Mouse (Mus musculus) limb, embryonic 12.5 days (tissue): ENCODE data around the gene Lpo. TPM values are rescaled to one million over a fixed set of nuclear protein-coding genes. Genes with fewer than 3 reads are reported as not detected.

Experiments
- ATAC-seq: fragments of 200-750 bp; cut with Nextera tagmentation; 2 replicates; pipeline ENCODE4 v1.8.0; 2017; ENCODE audit warnings: low read depth, moderate TSS enrichment; ENCODE audit not compliant: insufficient number of reproducible peaks, insufficient read depth, low FRiP score, low TSS enrichment
- H3K27ac ChIP-seq: fragments of 300-500 bp; sonication (generic); 2 replicates; pipeline ENCODE4 v1.5.1; 2016; ENCODE audit warnings: mild to moderate bottlenecking, moderate library complexity
- H3K27me3 ChIP-seq: fragments of 300-500 bp; sonication (generic); 2 replicates; pipeline ENCODE4 v1.6.1; 2016; ENCODE audit warnings: mild to moderate bottlenecking, moderate library complexity
- H3K36me3 ChIP-seq: fragments of 300-500 bp; sonication (generic); 2 replicates; pipeline ENCODE4 v1.6.1; 2016; ENCODE audit warnings: mild to moderate bottlenecking, moderate library complexity
- H3K4me1 ChIP-seq: fragments of 300-500 bp; sonication (generic); replicated peaks from 2 replicates; pipeline ENCODE4 v1.6.1; 2016
- H3K4me2 ChIP-seq: fragments of 300-500 bp; sonication (generic); 2 replicates; pipeline ENCODE4 v1.6.1; 2016; ENCODE audit warnings: mild to moderate bottlenecking, moderate library complexity
- H3K4me3 ChIP-seq: fragments of 300-500 bp; sonication (generic); replicated peaks from 2 replicates; pipeline ENCODE4 v1.5.1; 2016; ENCODE audit warnings: mild to moderate bottlenecking
- H3K9ac ChIP-seq: fragments of 300-500 bp; sonication (generic); replicated peaks from 2 replicates; pipeline ENCODE4 v1.6.1; 2016; ENCODE audit warnings: mild to moderate bottlenecking, moderate library complexity
- H3K9me3 ChIP-seq: fragments of 300-500 bp; sonication (generic); 2 replicates; pipeline ENCODE4 v1.6.1; 2016; ENCODE audit warnings: mild to moderate bottlenecking, moderate library complexity
- WGBS: fragments of 180-500 bp; shearing (Covaris S2); methylation state at CpG from one replicate; pipeline ENCODE4 v1.1.7; 2016; 5-methylcytosine and 5-hydroxymethylcytosine counted together
- polyA plus RNA-seq: library from polyadenylated mRNA; unstranded; fragments of >200 nt; fragmentation: Nextera tagmentation; extraction: Ambion mirVana; gene quantifications from 2 replicates; pipeline ENCODE4 v1.2.1, GENCODE M21; 2016

Lpo gene
- polyA plus RNA-seq, 1 experiment from 2014 or later, result 0.09 TPM

GRCm38 (mm10) chr11:87847884-87848283 lies 19.8 kb upstream of the Lpo start:
- no peaks in the 10 kb centered on the region for H3K9me3 ChIP-seq
- H3K36me3 ChIP-seq, result no peaks in the 10 kb centered on the region
- no peak overlapping the region for H3K27ac ChIP-seq
- H3K27me3 ChIP-seq, result no peaks in the 10 kb centered on the region
- no peak overlapping the region for H3K4me2 ChIP-seq
- WGBS, result 72% methylated on average over 6 of the region's 6 CpGs
- no peak for ATAC-seq
- no peak overlapping the region for H3K4me3 ChIP-seq
- no peak overlapping the region for H3K9ac ChIP-seq
- H3K4me1 ChIP-seq, result peaks cover 4% of the 10 kb centered on the region; the same call in 1 of the 2 replicates

- WGBS, result 84% methylated on average over 12 of the region's 12 CpGs
- H3K9ac ChIP-seq, result no peak overlapping the region
- no peak overlapping the region for H3K4me3 ChIP-seq
- no peak overlapping the region for H3K4me2 ChIP-seq
- no peaks in the 10 kb centered on the region for H3K4me1 ChIP-seq
- no peaks in the 10 kb centered on the region for H3K36me3 ChIP-seq
- H3K27ac ChIP-seq, result no peak overlapping the region
- no peak for ATAC-seq
- H3K9me3 ChIP-seq, result no peaks in the 10 kb centered on the region
- H3K27me3 ChIP-seq, result no peaks in the 10 kb centered on the region
These were observed 19.0 kb upstream of the Lpo start for GRCm38 (mm10) chr11:87846968-87847600.

DNA sequence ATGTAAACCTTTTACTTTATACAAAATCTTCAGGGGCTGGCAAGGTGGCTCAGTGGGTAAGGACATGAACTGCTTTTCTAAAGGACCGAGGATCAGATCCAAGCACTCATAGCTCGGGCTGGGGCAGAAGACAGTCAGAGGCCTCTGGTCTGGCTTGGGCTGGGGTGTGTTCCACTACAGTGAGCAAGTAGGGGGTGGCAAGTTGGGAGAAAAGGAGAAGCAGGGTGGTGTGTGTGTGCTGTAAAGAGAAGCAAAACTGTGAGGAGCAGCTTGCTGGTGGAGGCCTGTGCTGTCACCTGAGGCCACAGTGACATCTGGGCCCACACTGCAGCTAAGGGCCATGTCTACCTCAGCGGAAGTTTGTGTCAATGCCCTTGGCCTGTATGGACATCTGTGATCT lies 13.3 kb upstream of the Lpo start:
- H3K4me2 ChIP-seq, result no peak overlapping the region
- H3K27me3 ChIP-seq, result 0 out of 2 replicates have a peak, but pooled peaks cover 2% of the 10 kb centered on the region
- H3K4me1 ChIP-seq, result no peaks in the 10 kb centered on the region
- no peak overlapping the region for H3K27ac ChIP-seq
- no peak overlapping the region for H3K9ac ChIP-seq
- no peaks in the 10 kb centered on the region for H3K36me3 ChIP-seq
- 81% methylated on average over 3 of the region's 3 CpGs for WGBS
- no peaks in the 10 kb centered on the region for H3K9me3 ChIP-seq
- no peak overlapping the region for H3K4me3 ChIP-seq
- no peak for ATAC-seq

DNA sequence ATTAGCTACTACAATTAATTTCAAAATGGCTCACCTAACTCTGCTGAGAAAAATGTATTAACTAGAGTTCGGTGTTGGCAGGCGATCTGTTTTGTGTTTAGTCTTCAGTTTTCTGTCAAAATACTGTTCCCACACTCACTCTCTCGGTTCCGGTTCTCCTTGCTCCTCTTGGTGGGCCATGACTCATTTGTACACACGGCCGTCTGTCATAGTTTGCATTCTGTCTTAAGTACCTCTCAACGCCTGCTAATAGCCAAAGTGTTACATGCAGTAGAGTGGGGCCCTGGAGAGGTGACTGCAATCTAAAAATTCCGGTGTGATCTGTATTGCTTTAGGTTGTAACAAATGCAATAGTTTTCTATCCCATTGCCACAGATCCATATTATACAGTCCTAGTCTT lies 12.6 kb upstream of the Lpo start:
- 0 out of 2 replicates have a peak, but pooled peaks cover 2% of the 10 kb centered on the region for H3K27me3 ChIP-seq
- H3K36me3 ChIP-seq, result no peaks in the 10 kb centered on the region
- no peak overlapping the region for H3K4me2 ChIP-seq
- no peak overlapping the region for H3K4me3 ChIP-seq
- no peaks in the 10 kb centered on the region for H3K9me3 ChIP-seq
- no peak overlapping the region for H3K27ac ChIP-seq
- no peak for ATAC-seq
- no peak overlapping the region for H3K9ac ChIP-seq
- 81% methylated on average over 8 of the region's 8 CpGs for WGBS
- H3K4me1 ChIP-seq, result no peaks in the 10 kb centered on the region

DNA sequence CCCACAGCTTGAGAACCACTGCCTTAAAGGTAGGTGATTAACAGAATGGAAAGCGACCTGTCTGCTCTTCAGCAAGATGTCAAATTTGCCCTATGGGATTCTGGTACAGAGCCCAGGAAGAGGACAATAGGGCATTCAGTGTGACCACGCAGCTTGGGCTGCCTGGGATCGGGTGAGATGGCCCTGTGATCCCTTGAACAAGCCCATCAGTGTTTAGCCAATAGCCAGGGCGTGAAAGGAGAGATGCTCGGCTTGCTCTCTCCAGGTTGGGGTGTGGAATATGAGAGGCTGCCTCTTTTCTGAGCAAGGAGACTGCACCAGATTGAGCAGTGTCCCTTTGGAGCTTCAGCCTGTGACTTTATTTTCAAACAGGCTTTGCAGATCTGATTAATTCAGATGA lies 6.6 kb downstream of the Lpo start:
- Histone ChIP-seq H3K27me3 (peaks cover 19% of the 10 kb centered on the region), H3K27ac (no peak overlapping the region), H3K36me3 (no peaks in the 10 kb centered on the region), H3K9me3 (no peaks in the 10 kb centered on the region), H3K4me2 (no peak overlapping the region), H3K4me3 (no peak overlapping the region), H3K9ac (no peak overlapping the region), H3K4me1 (peaks cover 9% of the 10 kb centered on the region)
- ATAC-seq, result no peak
- WGBS, result 53% methylated on average over 5 of the region's 5 CpGs

- H3K9me3 ChIP-seq, result no peaks in the 10 kb centered on the region
- no peak for ATAC-seq
- H3K4me2 ChIP-seq, result peak overlapping the region; percentile 71
- no peak overlapping the region for H3K27ac ChIP-seq
- peak overlapping the region; percentile 40 for H3K4me3 ChIP-seq
- no peaks in the 10 kb centered on the region for H3K36me3 ChIP-seq
- 28% methylated on average over 4 of the region's 4 CpGs for WGBS
- H3K27me3 ChIP-seq, result peaks cover 32% of the 10 kb centered on the region
- H3K9ac ChIP-seq, result peak overlapping the region; percentile 56; the same call in 1 of the 2 replicates
- peaks cover 9% of the 10 kb centered on the region for H3K4me1 ChIP-seq
These were observed 10.7 kb downstream of the Lpo start for GRCm38 (mm10) chr11:87817443-87817773.

- peak overlapping the region; percentile 56 for H3K9ac ChIP-seq
- WGBS, result 4% methylated on average over 31 of the region's 31 CpGs
These were observed 11.2 kb downstream of the Lpo start for GRCm38 (mm10) chr11:87816707-87817442.

DNA sequence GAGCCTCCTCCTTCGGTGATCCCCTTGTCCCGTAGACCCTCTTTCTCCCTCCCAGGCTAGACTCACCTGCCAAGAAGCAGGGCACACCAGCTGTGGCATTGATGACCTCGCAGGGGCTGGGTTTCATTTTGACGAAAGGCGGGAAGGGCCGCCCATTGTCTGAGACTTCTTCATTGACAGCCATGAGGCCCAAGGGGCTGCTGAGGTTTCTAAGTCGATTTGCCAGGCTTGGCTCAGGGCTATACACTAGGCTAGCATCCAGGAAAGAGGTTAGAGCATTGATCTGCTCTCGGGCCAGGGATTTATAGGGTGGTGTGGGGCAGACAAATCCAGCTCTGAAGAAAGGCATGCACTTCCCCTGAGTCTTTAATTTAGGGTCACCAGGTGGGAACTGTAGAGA lies 13.3 kb downstream of the Lpo start:
- Histone ChIP-seq H3K36me3 (no peaks in the 10 kb centered on the region), H3K9me3 (no peaks in the 10 kb centered on the region), H3K27ac (no peak overlapping the region), H3K27me3 (peaks cover 32% of the 10 kb centered on the region), H3K9ac (no peak overlapping the region), H3K4me2 (no peak overlapping the region), H3K4me3 (no peak overlapping the region), H3K4me1 (peaks cover 9% of the 10 kb centered on the region)
- 76% methylated on average over 8 of the region's 8 CpGs for WGBS
- ATAC-seq, result no peak

More at GRCm38 (mm10) chr11:87816707-87817442, 11.2 kb downstream of the Lpo start:
- H3K36me3 ChIP-seq, result no peaks in the 10 kb centered on the region
- H3K9me3 ChIP-seq, result no peaks in the 10 kb centered on the region
- peaks cover 32% of the 10 kb centered on the region for H3K27me3 ChIP-seq
- H3K4me2 ChIP-seq, result peak overlapping the region; percentile 71
- no peak for ATAC-seq
- H3K4me1 ChIP-seq, result peaks cover 9% of the 10 kb centered on the region
- peak overlapping the region; percentile 40 for H3K4me3 ChIP-seq
- no peak overlapping the region for H3K27ac ChIP-seq

- Histone ChIP-seq H3K4me2 (no peak overlapping the region), H3K4me1 (no peaks in the 10 kb centered on the region), H3K9me3 (no peaks in the 10 kb centered on the region), H3K9ac (no peak overlapping the region), H3K4me3 (no peak overlapping the region), H3K27me3 (peaks cover 15% of the 10 kb centered on the region), H3K27ac (no peak overlapping the region), H3K36me3 (no peaks in the 10 kb centered on the region)
- 62% methylated on average over 4 of the region's 4 CpGs for WGBS
- no peak for ATAC-seq
These were observed 16.7 kb downstream of the Lpo start for GRCm38 (mm10) chr11:87811396-87811795.

- ATAC-seq, result no peak
- Histone ChIP-seq H3K36me3 (no peaks in the 10 kb centered on the region), H3K4me3 (no peak overlapping the region), H3K4me2 (no peak overlapping the region), H3K27ac (no peak overlapping the region), H3K9me3 (no peaks in the 10 kb centered on the region), H3K4me1 (no peaks in the 10 kb centered on the region), H3K27me3 (0 out of 2 replicates have a peak, but pooled peaks cover 2% of the 10 kb centered on the region), H3K9ac (no peak overlapping the region)
- 76% methylated on average over 7 of the region's 7 CpGs for WGBS
These were observed 19.9 kb downstream of the Lpo start for GRCm38 (mm10) chr11:87808236-87808635.

GRCm38 (mm10) chr11:87807433-87807832 lies 20.7 kb downstream of the Lpo start:
- no peak overlapping the region for H3K27ac ChIP-seq
- no peak for ATAC-seq
- no peaks in the 10 kb centered on the region for H3K36me3 ChIP-seq
- H3K9me3 ChIP-seq, result no peaks in the 10 kb centered on the region
- no peak overlapping the region for H3K4me3 ChIP-seq
- no peak overlapping the region for H3K4me2 ChIP-seq
- H3K9ac ChIP-seq, result no peak overlapping the region
- WGBS, result 89% methylated on average over 6 of the region's 6 CpGs
- 0 out of 2 replicates have a peak, but pooled peaks cover 2% of the 10 kb centered on the region for H3K27me3 ChIP-seq
- 0 out of 2 replicates have a peak, but pooled peaks cover 2% of the 10 kb centered on the region for H3K4me1 ChIP-seq
